Mouse (Mus musculus) embryonic facial prominence, embryonic 12.5 days (tissue): ENCODE results near the gene Exoc5. TPM values are rescaled to one million over a fixed set of nuclear protein-coding genes. Genes with fewer than 3 reads are reported as not detected.

ENCODE experiments used
- ATAC-seq: fragments of 200-750 bp; cut with Nextera tagmentation; 2 replicates; pipeline ENCODE4 v1.8.0; 2017; ENCODE audit not compliant: insufficient number of reproducible peaks, insufficient read depth, low FRiP score, low TSS enrichment
- H3K27ac ChIP-seq: fragments of 300-500 bp; sonication (generic); 2 replicates; pipeline ENCODE4 v1.5.1; 2016; ENCODE audit warnings: mild to moderate bottlenecking
- H3K27me3 ChIP-seq: fragments of 300-500 bp; sonication (generic); 2 replicates; pipeline ENCODE4 v1.6.1; 2016; ENCODE audit warnings: mild to moderate bottlenecking, moderate library complexity
- H3K36me3 ChIP-seq: fragments of 300-500 bp; sonication (generic); 2 replicates; pipeline ENCODE4 v1.6.1; 2016; ENCODE audit warnings: mild to moderate bottlenecking
- H3K4me1 ChIP-seq: fragments of 300-500 bp; sonication (generic); 2 replicates; pipeline ENCODE4 v1.6.1; 2016
- H3K4me2 ChIP-seq: fragments of 300-500 bp; sonication (generic); replicated peaks from 2 replicates; pipeline ENCODE4 v1.6.1; 2016; ENCODE audit warnings: mild to moderate bottlenecking, moderate library complexity
- H3K4me3 ChIP-seq: fragments of 300-500 bp; sonication (generic); 2 replicates; pipeline ENCODE4 v1.5.1; 2016; ENCODE audit warnings: mild to moderate bottlenecking
- H3K9ac ChIP-seq: fragments of 300-500 bp; sonication (generic); 2 replicates; pipeline ENCODE4 v1.6.1; 2016; ENCODE audit warnings: mild to moderate bottlenecking, moderate library complexity
- H3K9me3 ChIP-seq: fragments of 300-500 bp; sonication (generic); 2 replicates; pipeline ENCODE4 v1.6.1; 2016; ENCODE audit warnings: mild to moderate bottlenecking, moderate library complexity
- WGBS: fragments of 180-500 bp; shearing (Covaris S2); methylation state at CpG from one replicate; pipeline ENCODE4 v1.1.7; 2016; 5-methylcytosine and 5-hydroxymethylcytosine counted together
- polyA plus RNA-seq: library from polyadenylated mRNA; unstranded; fragments of >200 nt; fragmentation: Nextera tagmentation; extraction: Ambion mirVana; gene quantifications from 2 replicates; pipeline ENCODE4 v1.2.1, GENCODE M21; 2016

Gene Exoc5
- polyA plus RNA-seq, 1 experiment from 2014 or later = 62.1 TPM

- no peak overlapping the region for H3K9ac ChIP-seq
- no peaks in the 10 kb centered on the region for H3K36me3 ChIP-seq
- no peak for ATAC-seq
- no peak overlapping the region for H3K4me3 ChIP-seq
- no peaks in the 10 kb centered on the region for H3K27me3 ChIP-seq
- no peaks in the 10 kb centered on the region for H3K9me3 ChIP-seq
- WGBS = 41% methylated on average over 4 of the region's 4 CpGs
- H3K4me1 ChIP-seq = no peaks in the 10 kb centered on the region
- H3K27ac ChIP-seq = no peak overlapping the region
- H3K4me2 ChIP-seq = no peak overlapping the region
Measured at GRCm38 (mm10) chr14:48998795-48999194, 67.7 kb downstream of the Exoc5 start.

DNA sequence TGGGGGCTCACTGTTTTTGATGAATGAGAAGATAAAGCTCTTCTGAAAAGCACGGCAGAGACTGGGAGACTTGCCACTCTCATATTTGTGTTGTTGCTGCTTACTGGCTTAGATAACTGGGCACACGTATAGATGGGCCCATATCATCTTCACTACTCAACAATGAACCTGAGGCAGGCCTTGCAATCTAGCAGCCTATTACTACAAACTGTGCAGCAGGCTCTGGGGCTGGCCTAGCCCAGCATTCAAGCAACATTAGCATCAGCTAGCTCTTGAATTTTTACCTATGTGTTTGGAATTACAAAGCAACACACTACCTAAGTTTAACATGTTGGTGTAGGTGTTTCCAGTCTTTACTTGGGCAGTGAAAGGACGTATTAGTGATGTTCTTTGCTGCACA is 72.6 kb downstream of the Exoc5 start:
- no peak overlapping the region for H3K4me2 ChIP-seq
- no peaks in the 10 kb centered on the region for H3K36me3 ChIP-seq
- 84% methylated on average over 3 of the region's 3 CpGs for WGBS
- H3K9ac ChIP-seq = no peak overlapping the region
- no peaks in the 10 kb centered on the region for H3K9me3 ChIP-seq
- no peaks in the 10 kb centered on the region for H3K27me3 ChIP-seq
- H3K4me3 ChIP-seq = no peak overlapping the region
- ATAC-seq = no peak
- 0 out of 2 replicates have a peak, but pooled peaks cover 2% of the 10 kb centered on the region for H3K4me1 ChIP-seq
- no peak overlapping the region for H3K27ac ChIP-seq

DNA sequence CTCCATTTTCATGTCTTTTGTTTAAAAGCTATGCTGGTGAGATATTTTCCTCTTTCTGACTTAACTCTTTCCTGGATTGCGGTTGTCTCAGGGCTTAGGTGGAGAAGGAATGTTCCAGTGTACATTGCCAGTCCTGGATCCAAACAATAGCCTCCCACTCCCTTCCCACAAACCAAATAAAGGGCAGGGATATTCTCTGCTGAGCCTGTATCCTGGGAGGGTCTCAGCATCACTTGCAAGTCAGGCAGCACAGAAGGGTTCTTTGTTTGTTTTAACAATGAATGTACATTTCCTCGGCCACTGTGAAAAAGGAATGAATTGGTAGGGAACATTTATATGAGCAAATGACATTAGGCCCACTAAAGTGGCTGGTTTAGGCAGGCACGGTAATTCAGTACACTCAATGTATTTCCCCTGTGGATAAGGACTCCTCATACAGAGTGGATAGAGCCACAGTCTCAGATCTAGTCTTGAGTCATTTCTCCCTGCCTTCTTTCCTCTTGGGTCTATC is 74.3 kb downstream of the Exoc5 start:
- Histone ChIP-seq H3K9ac (no peak overlapping the region), H3K27ac (no peak overlapping the region), H3K4me3 (no peak overlapping the region), H3K36me3 (no peaks in the 10 kb centered on the region), H3K4me2 (no peak overlapping the region), H3K27me3 (no peaks in the 10 kb centered on the region), H3K4me1 (0 out of 2 replicates have a peak, but pooled peaks cover 2% of the 10 kb centered on the region), H3K9me3 (no peaks in the 10 kb centered on the region)
- ATAC-seq = no peak
- WGBS = 43% methylated on average over 3 of the region's 3 CpGs

- Histone ChIP-seq H3K27me3 (no peaks in the 10 kb centered on the region), H3K27ac (no peak overlapping the region), H3K4me2 (peak overlapping the region; percentile 46), H3K9me3 (no peaks in the 10 kb centered on the region), H3K4me1 (0 out of 2 replicates have a peak, but pooled peaks cover 2% of the 10 kb centered on the region), H3K9ac (no peak overlapping the region), H3K4me3 (0 out of 2 replicates have a peak overlapping the region, but pooled peaks have one; percentile 5), H3K36me3 (no peaks in the 10 kb centered on the region)
- no peak for ATAC-seq
- WGBS = 4% methylated on average over 7 of the region's 7 CpGs
Measured at GRCm38 (mm10) chr14:48991144-48991522, 75.3 kb downstream of the Exoc5 start.

DNA sequence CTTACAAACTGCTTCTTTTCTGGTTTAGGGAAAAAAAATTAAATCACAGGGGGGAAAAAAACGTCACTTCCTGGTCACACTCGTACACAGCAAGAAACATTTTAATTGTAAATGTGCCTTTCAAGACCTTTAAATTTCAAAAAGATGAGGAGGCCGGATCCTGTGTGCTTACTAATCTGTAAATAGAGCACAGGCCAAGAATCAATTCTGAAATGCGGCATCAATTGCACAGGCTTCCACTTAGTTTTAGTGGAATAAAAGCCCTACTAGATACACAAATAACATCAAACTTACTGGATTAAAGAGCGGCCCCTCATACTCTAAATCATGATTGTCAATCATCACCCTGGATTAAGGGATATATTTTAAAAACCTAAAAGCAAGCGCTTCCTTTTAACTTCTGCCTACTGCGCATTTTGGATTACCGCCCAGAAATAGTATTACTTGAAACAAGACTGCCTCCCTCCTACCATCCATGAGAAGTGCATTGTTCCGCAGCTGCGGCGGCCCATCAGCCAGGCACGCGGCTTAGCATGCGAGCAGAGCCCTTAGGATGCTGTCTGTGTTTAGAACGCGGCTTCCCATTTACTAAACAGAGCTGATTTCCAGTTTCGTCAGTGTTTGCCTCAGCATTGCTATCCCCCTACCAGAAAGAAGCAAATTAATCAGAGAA is 75.8 kb downstream of the Exoc5 start:
- Histone ChIP-seq H3K9me3 (no peaks in the 10 kb centered on the region), H3K36me3 (no peaks in the 10 kb centered on the region), H3K4me2 (peak overlapping the region; percentile 46), H3K4me1 (0 out of 2 replicates have a peak, but pooled peaks cover 2% of the 10 kb centered on the region), H3K9ac (no peak overlapping the region), H3K4me3 (0 out of 2 replicates have a peak overlapping the region, but pooled peaks have one; percentile 5), H3K27ac (no peak overlapping the region), H3K27me3 (no peaks in the 10 kb centered on the region)
- ATAC-seq = peak; percentile 69; the same call in 1 of the 2 replicates
- 10% methylated on average over 17 of the region's 17 CpGs for WGBS

GRCm38 (mm10) chr14:48989831-48990230 is 76.6 kb downstream of the Exoc5 start:
- Histone ChIP-seq H3K4me3 (no peak overlapping the region), H3K27ac (no peak overlapping the region), H3K27me3 (no peaks in the 10 kb centered on the region), H3K36me3 (no peaks in the 10 kb centered on the region), H3K4me2 (no peak overlapping the region), H3K9me3 (no peaks in the 10 kb centered on the region), H3K9ac (no peak overlapping the region), H3K4me1 (0 out of 2 replicates have a peak, but pooled peaks cover 2% of the 10 kb centered on the region)
- no peak for ATAC-seq
- WGBS = 73% methylated on average over 8 of the region's 8 CpGs

DNA sequence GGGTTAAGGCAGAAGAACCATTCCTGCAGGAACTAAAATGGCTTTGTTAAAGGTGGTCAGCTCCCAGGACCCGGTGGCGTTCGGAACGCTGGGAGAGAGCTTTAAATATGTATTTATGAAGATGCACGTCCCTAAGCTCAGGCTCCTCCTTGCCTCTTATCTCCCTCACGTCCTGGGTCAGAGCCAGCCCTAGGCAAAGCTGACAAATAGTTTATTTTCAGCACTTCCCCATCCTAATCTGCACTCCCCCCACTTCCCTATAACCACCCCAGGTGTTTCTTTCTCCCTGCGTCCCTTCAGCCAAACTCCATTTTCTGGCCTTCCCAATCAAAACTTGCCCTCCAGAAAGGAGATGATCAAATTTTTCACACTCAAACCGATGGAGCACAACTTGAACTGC is 80.2 kb downstream of the Exoc5 start:
- H3K36me3 ChIP-seq = no peaks in the 10 kb centered on the region
- no peak overlapping the region for H3K27ac ChIP-seq
- WGBS = 65% methylated on average over 8 of the region's 8 CpGs
- no peak overlapping the region for H3K4me2 ChIP-seq
- H3K27me3 ChIP-seq = no peaks in the 10 kb centered on the region
- no peak overlapping the region for H3K9ac ChIP-seq
- H3K4me3 ChIP-seq = no peak overlapping the region
- no peak for ATAC-seq
- H3K4me1 ChIP-seq = 0 out of 2 replicates have a peak, but pooled peaks cover 2% of the 10 kb centered on the region
- no peaks in the 10 kb centered on the region for H3K9me3 ChIP-seq

GRCm38 (mm10) chr14:48985673-48986072 is 80.8 kb downstream of the Exoc5 start:
- H3K4me3 ChIP-seq = no peak overlapping the region
- H3K9me3 ChIP-seq = no peaks in the 10 kb centered on the region
- 39% methylated on average over 10 of the region's 10 CpGs for WGBS
- no peak for ATAC-seq
- no peaks in the 10 kb centered on the region for H3K4me1 ChIP-seq
- H3K27me3 ChIP-seq = no peaks in the 10 kb centered on the region
- H3K9ac ChIP-seq = no peak overlapping the region
- H3K4me2 ChIP-seq = no peak overlapping the region
- H3K36me3 ChIP-seq = no peaks in the 10 kb centered on the region
- no peak overlapping the region for H3K27ac ChIP-seq

DNA sequence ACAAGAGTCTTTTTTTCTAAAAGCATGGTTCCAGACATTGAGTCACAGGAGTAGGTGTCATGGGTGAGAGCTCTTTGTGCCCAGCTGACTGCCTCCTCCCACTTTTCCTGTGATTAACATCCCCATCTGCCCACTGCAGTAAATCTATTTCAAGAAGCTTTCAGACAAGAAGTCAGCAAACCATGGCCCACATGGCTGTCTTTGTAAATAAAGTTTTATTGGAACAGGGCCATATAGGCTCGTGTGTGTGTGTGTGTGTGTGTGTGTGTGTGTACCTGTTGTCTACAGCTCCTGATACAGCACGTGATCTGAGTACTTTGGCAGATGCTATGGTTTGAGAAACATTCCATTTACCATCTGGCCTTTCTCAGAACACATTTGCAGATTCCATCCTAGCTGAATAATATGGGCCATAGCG is 87.5 kb downstream of the Exoc5 start:
- WGBS = 76% methylated on average over 3 of the region's 3 CpGs
- H3K9me3 ChIP-seq = no peaks in the 10 kb centered on the region
- H3K9ac ChIP-seq = no peak overlapping the region
- H3K27ac ChIP-seq = no peak overlapping the region
- H3K4me1 ChIP-seq = no peaks in the 10 kb centered on the region
- no peak overlapping the region for H3K4me3 ChIP-seq
- ATAC-seq = no peak
- no peaks in the 10 kb centered on the region for H3K27me3 ChIP-seq
- no peaks in the 10 kb centered on the region for H3K36me3 ChIP-seq
- no peak overlapping the region for H3K4me2 ChIP-seq

DNA sequence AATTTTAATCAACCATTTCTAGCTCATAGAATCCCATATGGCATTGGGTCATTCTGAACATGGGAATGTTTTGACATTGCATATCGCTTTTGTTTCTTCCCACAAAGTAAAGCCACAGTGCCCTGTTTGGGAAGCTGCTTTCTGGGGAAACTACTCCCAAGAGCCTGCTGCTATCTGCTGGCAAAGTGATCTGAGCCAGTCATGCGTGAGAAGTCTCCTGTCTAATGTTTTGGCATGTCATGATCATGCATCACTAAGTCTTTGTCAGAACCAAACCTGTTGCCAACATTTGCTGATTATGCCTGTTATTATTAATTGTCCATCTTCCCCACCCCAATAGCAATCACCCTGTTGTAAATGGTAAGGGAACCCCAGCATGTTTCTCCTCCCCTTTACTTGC is 94.9 kb downstream of the Exoc5 start:
- Histone ChIP-seq H3K36me3 (no peaks in the 10 kb centered on the region), H3K9ac (no peak overlapping the region), H3K4me2 (no peak overlapping the region), H3K27me3 (no peaks in the 10 kb centered on the region), H3K27ac (no peak overlapping the region), H3K4me3 (no peak overlapping the region), H3K4me1 (no peaks in the 10 kb centered on the region), H3K9me3 (no peaks in the 10 kb centered on the region)
- WGBS = 89% methylated on average over 2 of the region's 2 CpGs
- no peak for ATAC-seq

DNA sequence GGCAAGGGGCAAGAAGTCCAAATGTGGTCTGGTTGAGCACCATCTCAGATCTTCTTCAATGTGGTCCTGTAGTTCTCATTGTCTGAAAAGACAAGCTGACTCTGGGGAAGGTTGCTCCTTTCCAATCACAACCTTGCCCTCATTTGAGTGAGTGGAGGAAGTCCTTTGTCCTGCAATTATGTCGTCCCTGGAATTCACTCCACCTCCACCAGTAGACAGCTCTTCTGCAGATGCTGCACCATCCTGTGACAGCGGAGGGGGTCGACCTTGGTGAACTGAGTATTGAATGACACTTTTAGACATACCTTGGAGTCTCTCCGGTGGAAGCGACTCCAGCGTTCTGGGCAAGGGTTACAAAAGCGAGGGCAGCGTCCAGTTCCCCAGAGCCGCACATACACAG is 97.8 kb downstream of the Exoc5 start:
- 73% methylated on average over 9 of the region's 9 CpGs for WGBS
- Histone ChIP-seq H3K4me2 (no peak overlapping the region), H3K27me3 (no peaks in the 10 kb centered on the region), H3K27ac (no peak overlapping the region), H3K9me3 (no peaks in the 10 kb centered on the region), H3K36me3 (no peaks in the 10 kb centered on the region), H3K4me3 (no peak overlapping the region), H3K9ac (no peak overlapping the region), H3K4me1 (no peaks in the 10 kb centered on the region)
- no peak for ATAC-seq
